Mouse (Mus musculus): Measurements from ENCODE around the gene Gm21981.
A peak's percentile ranks its signal among the peaks of the same experiment; 100 is the strongest.

DNA sequence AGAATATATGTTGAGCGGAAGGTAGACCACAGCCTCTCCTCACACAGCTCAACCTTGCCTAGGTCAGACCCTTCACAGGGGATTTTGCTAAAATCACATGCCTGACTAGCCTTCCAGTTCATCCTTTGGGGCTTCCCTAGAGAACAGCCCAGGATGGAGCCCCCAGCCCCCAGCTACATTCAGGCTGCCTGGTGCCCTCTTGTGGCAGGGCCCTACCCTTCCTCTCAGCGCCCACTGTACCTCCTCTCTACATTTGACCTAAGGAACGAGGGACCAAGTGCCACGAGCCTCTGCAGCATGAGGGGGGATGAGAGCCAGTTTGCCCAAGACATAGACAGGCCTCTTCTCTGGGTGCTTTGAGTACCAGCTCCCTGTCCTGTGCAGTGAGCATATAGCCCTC is 10.4 kb upstream of the Gm21981 start:
- TF ChIP-seq E2F4 (IDR thresholded peaks at IDR 0.05; ENCODE audit: borderline replicate concordance, low read depth, low read length), result no peak
- TF ChIP-seq MAFK (IDR thresholded peaks at IDR 0.05; ENCODE audit: borderline replicate concordance, low read depth, low read length), result no peak
- no peak for TF ChIP-seq POLR2A (IDR thresholded peaks at IDR 0.05; ENCODE audit: control insufficient read depth in 1 of 2, insufficient read depth in 1 of 2, low read depth in 1 of 2, low read length in 2 of 2, poor library complexity in 1 of 2)
- no peak for TF ChIP-seq TAL1 (IDR thresholded peaks at IDR 0.05; ENCODE audit: low read length)
- no peak for TF ChIP-seq POLR2AphosphoS2 (IDR thresholded peaks at IDR 0.05; ENCODE audit: low read length)
- TF ChIP-seq CHD1 (IDR thresholded peaks at IDR 0.05; ENCODE audit: low read depth, low read length), result no peak
- TF ChIP-seq MAX (IDR thresholded peaks at IDR 0.05; ENCODE audit: low read length), result no peak
- peak in 2 of 3 experiments; percentile 36 to 48; a peak in 4 of 6 replicates for TF ChIP-seq CTCF (IDR thresholded peaks at IDR 0.05 in 2 of 3, conservative IDR thresholded peaks at IDR 0.05 in 1 of 3; ENCODE audit: control insufficient read depth in 1 of 3, insufficient read depth in 1 of 3, low read depth in 2 of 3, low read length in 3 of 3, poor library complexity in 1 of 3, severe bottlenecking in 1 of 3)
- no peak for TF ChIP-seq CHD2 (IDR thresholded peaks at IDR 0.05; ENCODE audit: low read length)
- TF ChIP-seq MYB (IDR thresholded peaks at IDR 0.05; ENCODE audit: low read depth, low read length), result no peak
- no peak for TF ChIP-seq ZC3H11A (IDR thresholded peaks at IDR 0.05; ENCODE audit: low read depth, low read length)
- no peak for TF ChIP-seq EP300 (IDR thresholded peaks at IDR 0.05; ENCODE audit: low read depth in 1 of 2, low read length in 2 of 2)
